Mouse (Mus musculus) C2C12 (cell line): Measurements from ENCODE around the gene Gatb. TPM values are rescaled to one million over a fixed set of nuclear protein-coding genes. Genes with fewer than 3 reads are reported as not detected.

ENCODE experiments used
- H3K27me3 ChIP-seq: one replicate; pipeline ENCODE4 v1.6.1; 2011; ENCODE audit not compliant: control insufficient read depth, insufficient read depth, insufficient read length
- H3K36me3 ChIP-seq: one replicate; pipeline ENCODE4 v1.6.1; 2011; ENCODE audit not compliant: control insufficient read depth, insufficient read depth
- H3K4me3 ChIP-seq: one replicate; pipeline ENCODE4 v1.5.1; 2011; ENCODE audit warnings: mild to moderate bottlenecking, control low read depth; ENCODE audit not compliant: poor library complexity, insufficient read depth, severe bottlenecking
- H3K79me2 ChIP-seq: one replicate; pipeline ENCODE4 v1.6.1; 2011; ENCODE audit not compliant: control insufficient read depth, insufficient read depth
- H3K79me3 ChIP-seq: one replicate; pipeline ENCODE4 v1.6.1; 2011; ENCODE audit warnings: low read depth, control low read depth
- H3ac ChIP-seq: one replicate; pipeline ENCODE3; 2011; ENCODE audit warnings: low read depth; ENCODE audit not compliant: control insufficient read depth, insufficient read length
- CEBPB ChIP-seq: IDR thresholded peaks from one replicate; pipeline ENCODE4 v1.6.1; 2011; ENCODE audit warnings: low read depth, mild to moderate bottlenecking, control low read depth, moderate library complexity
- CTCF ChIP-seq: IDR thresholded peaks from one replicate; pipeline ENCODE4 v1.5.1; 2011; ENCODE audit not compliant: control insufficient read depth, insufficient read depth, insufficient read length
- FOSL1 ChIP-seq: IDR thresholded peaks from one replicate; pipeline ENCODE4 v1.8.0; 2011; ENCODE audit warnings: mild to moderate bottlenecking, low read length; ENCODE audit not compliant: poor library complexity, insufficient read depth, severe bottlenecking
- MAX ChIP-seq: IDR thresholded peaks from one replicate; pipeline ENCODE4 v1.6.1; 2011; ENCODE audit warnings: mild to moderate bottlenecking, control low read depth
- MYOD1 ChIP-seq: IDR thresholded peaks from one replicate; pipeline ENCODE4 v1.6.1; 2011; ENCODE audit warnings: low read depth; ENCODE audit not compliant: control insufficient read depth, insufficient read length
- MYOG ChIP-seq: IDR thresholded peaks from one replicate; pipeline ENCODE4 v1.6.1; 2011; ENCODE audit not compliant: control insufficient read depth, insufficient read length; ENCODE audit errors: extremely low read depth
- USF1 ChIP-seq: IDR thresholded peaks from one replicate; pipeline ENCODE4 v1.6.1; 2011; ENCODE audit warnings: low read depth, mild to moderate bottlenecking, control low read depth, moderate library complexity
- polyA plus RNA-seq: library from polyadenylated mRNA; unstranded; fragments of >200 nt; fragmentation: generic; extraction: Trizol; gene quantifications from one replicate; pipeline ENCODE4 v1.2.1, GENCODE M21; 2012; ENCODE audit warnings: missing spikeins

The Gatb gene
- polyA plus RNA-seq, 1 experiment = 12.2 TPM

DNA sequence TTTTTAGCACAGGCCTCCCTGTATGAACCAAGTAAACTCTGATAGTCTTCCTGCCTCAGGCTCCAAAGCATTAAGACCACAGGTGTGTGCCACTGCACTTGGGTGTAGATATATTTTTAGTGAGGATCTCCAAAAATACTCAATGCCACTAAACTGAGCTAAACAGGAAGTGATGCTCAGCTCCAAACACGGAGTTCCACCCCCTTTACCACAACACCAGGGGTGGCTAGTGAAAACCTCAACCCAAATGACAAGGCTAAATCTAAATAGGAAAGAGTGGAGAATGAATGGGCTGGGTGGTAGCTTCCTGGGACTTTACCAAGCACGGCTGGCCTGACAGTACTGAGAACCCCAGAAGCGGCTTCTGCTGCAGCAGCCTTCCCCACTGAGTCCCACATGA is 119.1 kb downstream of the Gatb start:
- no peak for TF ChIP-seq USF1
- TF ChIP-seq CEBPB = no peak
- no peak for TF ChIP-seq MAX
- Histone ChIP-seq H3K4me3 (no peak overlapping the region), H3K79me2 (no peaks in the 10 kb centered on the region), H3K27me3 (no peaks in the 10 kb centered on the region), H3K36me3 (no peaks in the 10 kb centered on the region), H3K79me3 (no peaks in the 10 kb centered on the region), H3ac (no peak overlapping the region)

DNA sequence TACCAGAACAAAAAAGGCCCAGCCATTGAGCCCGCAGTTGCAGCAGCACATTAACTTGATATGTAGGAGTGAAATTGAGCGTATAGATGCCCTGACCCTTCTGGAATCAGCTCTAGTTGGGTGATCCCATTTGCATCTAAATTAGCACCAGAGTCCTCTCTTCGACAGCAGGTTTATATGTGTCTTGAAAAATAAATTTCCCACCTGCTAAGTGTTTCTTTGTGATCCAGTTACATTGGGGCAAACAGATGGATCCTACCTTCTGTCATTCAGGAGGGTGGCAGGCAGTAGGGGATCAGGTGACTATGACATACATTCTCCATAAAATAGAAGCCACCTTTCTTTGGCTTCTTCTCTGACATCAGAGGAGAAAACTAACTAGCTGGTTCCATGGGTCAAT is 121.1 kb downstream of the Gatb start:
- H3K36me3 ChIP-seq = no peaks in the 10 kb centered on the region
- no peaks in the 10 kb centered on the region for H3K79me3 ChIP-seq
- no peak overlapping the region for H3K4me3 ChIP-seq
- TF ChIP-seq MYOG = no peak
- TF ChIP-seq CTCF = no peak
- no peak for TF ChIP-seq CEBPB
- TF ChIP-seq FOSL1 = no peak
- TF ChIP-seq MAX = no peak
- no peak for TF ChIP-seq MYOD1
- TF ChIP-seq USF1 = no peak
- H3K27me3 ChIP-seq = no peaks in the 10 kb centered on the region
- H3ac ChIP-seq = no peak overlapping the region
- no peaks in the 10 kb centered on the region for H3K79me2 ChIP-seq

DNA sequence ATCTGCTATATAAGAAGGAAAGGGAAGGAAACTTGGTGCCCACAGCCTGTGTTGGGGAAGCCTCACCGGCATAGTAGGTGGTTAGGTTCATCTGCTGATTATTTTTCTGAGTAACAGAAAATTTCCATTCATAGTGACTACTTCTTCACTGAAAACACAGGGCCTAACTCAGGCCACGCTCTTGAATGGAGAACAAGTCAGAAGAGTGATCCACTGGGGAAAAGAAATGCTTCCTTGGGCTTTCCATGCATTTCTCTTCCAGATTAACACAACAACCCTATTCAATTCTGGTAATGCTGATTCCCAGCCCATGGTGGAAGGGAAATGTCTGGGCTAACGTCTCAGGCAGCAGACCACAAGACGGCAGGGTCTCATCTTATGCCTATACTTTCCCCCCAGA is 124.6 kb downstream of the Gatb start:
- Histone ChIP-seq H3K79me2 (no peaks in the 10 kb centered on the region), H3K4me3 (no peak overlapping the region), H3ac (no peak overlapping the region), H3K36me3 (no peaks in the 10 kb centered on the region), H3K79me3 (no peaks in the 10 kb centered on the region), H3K27me3 (no peaks in the 10 kb centered on the region)
- TF ChIP-seq USF1 (no peak), FOSL1 (no peak), CEBPB (no peak), CTCF (no peak), MYOD1 (no peak), MAX (no peak), MYOG (no peak)

DNA sequence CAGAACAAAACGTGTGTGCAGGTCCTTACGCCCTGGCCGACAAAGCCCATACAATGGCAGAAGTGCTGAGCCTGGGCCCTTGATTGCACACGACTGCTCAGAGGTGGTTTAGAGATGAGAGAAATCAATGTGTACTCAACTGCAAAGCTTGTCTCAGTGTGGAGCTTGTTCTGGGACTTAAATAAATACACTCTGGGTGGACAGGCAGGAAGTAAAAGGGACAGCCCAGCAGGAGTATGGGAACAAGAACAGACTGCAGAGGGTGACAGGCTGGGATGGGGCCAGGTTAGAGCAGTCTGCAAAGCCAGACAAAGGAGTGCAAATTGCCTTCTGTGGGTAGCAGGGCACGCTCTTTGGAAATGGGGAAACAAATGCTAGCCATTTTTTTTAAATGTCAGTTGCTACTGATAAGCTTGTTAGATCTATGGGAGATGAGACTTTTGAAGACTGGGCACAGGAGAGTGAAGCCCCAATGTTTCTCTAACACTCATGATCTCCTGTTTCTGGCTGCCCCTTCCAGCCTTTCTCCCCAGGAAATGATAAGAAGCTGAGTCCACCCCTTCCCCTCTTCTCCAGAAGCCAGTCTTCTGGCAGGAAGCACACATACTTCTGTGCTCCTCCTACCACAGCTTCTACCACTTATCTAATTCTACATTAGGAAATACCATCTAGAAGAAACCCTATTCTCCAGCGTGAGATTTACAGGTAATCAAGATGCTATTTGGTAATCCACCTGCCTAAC is 129.4 kb downstream of the Gatb start:
- Histone ChIP-seq H3K36me3 (no peaks in the 10 kb centered on the region), H3K79me2 (no peaks in the 10 kb centered on the region), H3K79me3 (no peaks in the 10 kb centered on the region), H3ac (no peak overlapping the region), H3K4me3 (no peak overlapping the region), H3K27me3 (no peaks in the 10 kb centered on the region)
- TF ChIP-seq MAX = no peak
- TF ChIP-seq CEBPB = no peak
- TF ChIP-seq FOSL1 = no peak
- TF ChIP-seq CTCF = no peak
- TF ChIP-seq MYOG = no peak
- no peak for TF ChIP-seq USF1
- TF ChIP-seq MYOD1 = no peak

Other genes starting within 250 kb of the Gatb start
- 8.9 TPM for gene Fam160a1, start 243.2 kb downstream of the Gatb start, polyA plus RNA-seq